Mouse (Mus musculus) G1E (cell line): ENCODE results near the gene Btnl6. TPM values are rescaled to one million over a fixed set of nuclear protein-coding genes. Genes with fewer than 3 reads are reported as not detected.
A peak's percentile ranks its signal among the peaks of the same experiment; 100 is the strongest.

ENCODE experiments used
- ATAC-seq: 2 replicates; pipeline ENCODE4 v1.8.0; 2016; ENCODE audit warnings: mild to moderate bottlenecking; ENCODE audit not compliant: insufficient number of reproducible peaks, poor library complexity, low FRiP score, severe bottlenecking; ENCODE audit errors: extremely low read depth
- DNase-seq: peaks from one replicate; pipeline ENCODE4 v3.0.0; 2012; ENCODE audit warnings: low spot score
- H3K27me3 ChIP-seq: 2 replicates; pipeline ENCODE4 v1.6.1; 2012; ENCODE audit warnings: mild to moderate bottlenecking, low read length, inconsistent platforms; ENCODE audit not compliant: insufficient read depth
- H3K36me3 ChIP-seq: replicated peaks from 2 replicates; pipeline ENCODE3; 2012; ENCODE audit warnings: mild to moderate bottlenecking, inconsistent platforms
- H3K4me1 ChIP-seq: 2 replicates; pipeline ENCODE4 v1.6.1; 2012; ENCODE audit warnings: low read depth, low read length, inconsistent platforms, mixed read lengths; ENCODE audit not compliant: insufficient read depth
- H3K4me3 ChIP-seq: 2 replicates; pipeline ENCODE4 v1.5.1; 2012; ENCODE audit warnings: low read depth, mild to moderate bottlenecking, inconsistent platforms, low read length, moderate library complexity, mixed read lengths
- H3K9me3 ChIP-seq: replicated peaks from 2 replicates; pipeline ENCODE4 v1.6.1; 2012; ENCODE audit warnings: inconsistent platforms
- CTCF ChIP-seq: IDR thresholded peaks from 2 replicates; pipeline ENCODE4 v1.5.1; 2012; ENCODE audit warnings: low read depth, low read length, inconsistent platforms, mixed read lengths
- GATA1 ChIP-seq: IDR thresholded peaks from 2 replicates; pipeline ENCODE4 v1.6.1; 2012; ENCODE audit warnings: borderline replicate concordance, low read length, inconsistent platforms, mixed read lengths
- GATA2 ChIP-seq: IDR thresholded peaks from 2 replicates; pipeline ENCODE4 v1.6.1; 2012; ENCODE audit warnings: low read depth, low read length, inconsistent platforms, borderline replicate concordance
- POLR2AphosphoS5 ChIP-seq: IDR thresholded peaks from 2 replicates; pipeline ENCODE4 v1.6.1; 2012; ENCODE audit warnings: low read depth, low read length, inconsistent platforms; ENCODE audit not compliant: insufficient replicate concordance
- TAL1 ChIP-seq: conservative IDR thresholded peaks from 2 replicates; pipeline ENCODE4 v1.6.1; 2012; ENCODE audit warnings: low read depth, low read length, inconsistent platforms, mixed read lengths
- polyA plus RNA-seq: library from polyadenylated mRNA; stranded (reverse); fragments of >175 nt; gene quantifications from 2 replicates; pipeline ENCODE4 v1.2.3, GENCODE M21; 2012
- total RNA-seq, 2 experiments: library from RNA; stranded (forward) in 1 of 2; stranded (reverse) in 1 of 2; fragments of 200-1000 nt in 1 of 2; fragments of >200 nt in 1 of 2; fragmentation: Nextera tagmentation in 1 of 2; gene quantifications; 2 replicates each; pipeline ENCODE4 v1.2.3; 2014 to 2017

Btnl6 gene
- total and polyA plus RNA-seq, 3 experiments, result 0.11 TPM; not detected in 2

GRCm38 (mm10) chr17:34559895-34560294 lies 42.7 kb upstream of the Btnl6 start:
- Histone ChIP-seq H3K4me1 (peaks cover 11% of the 10 kb centered on the region), H3K36me3 (no peaks in the 10 kb centered on the region), H3K4me3 (no peak overlapping the region), H3K9me3 (no peaks in the 10 kb centered on the region), H3K27me3 (peaks cover 25% of the 10 kb centered on the region)
- TF ChIP-seq GATA2, result no peak
- no peak for TF ChIP-seq TAL1
- no peak for TF ChIP-seq POLR2AphosphoS5
- TF ChIP-seq GATA1, result no peak
- TF ChIP-seq CTCF, result no peak
- ATAC-seq (no peak), DNase-seq (no peak)

GRCm38 (mm10) chr17:34559116-34559515 lies 42.0 kb upstream of the Btnl6 start:
- Histone ChIP-seq H3K4me3 (no peak overlapping the region), H3K9me3 (no peaks in the 10 kb centered on the region), H3K36me3 (no peaks in the 10 kb centered on the region), H3K4me1 (peaks cover 9% of the 10 kb centered on the region), H3K27me3 (peaks cover 23% of the 10 kb centered on the region)
- ATAC-seq, result no peak
- no peak for DNase-seq
- TF ChIP-seq GATA2 (no peak), POLR2AphosphoS5 (no peak), GATA1 (no peak)

GRCm38 (mm10) chr17:34557411-34557810 lies 40.3 kb upstream of the Btnl6 start:
- peaks cover 5% of the 10 kb centered on the region for H3K4me1 ChIP-seq
- H3K36me3 ChIP-seq, result no peaks in the 10 kb centered on the region
- DNase-seq, result no peak
- H3K27me3 ChIP-seq, result peaks cover 20% of the 10 kb centered on the region
- ATAC-seq, result no peak
- H3K4me3 ChIP-seq, result no peak overlapping the region
- no peak for TF ChIP-seq POLR2AphosphoS5
- TF ChIP-seq CTCF, result no peak
- no peak for TF ChIP-seq GATA1
- no peak for TF ChIP-seq GATA2
- no peaks in the 10 kb centered on the region for H3K9me3 ChIP-seq

DNA sequence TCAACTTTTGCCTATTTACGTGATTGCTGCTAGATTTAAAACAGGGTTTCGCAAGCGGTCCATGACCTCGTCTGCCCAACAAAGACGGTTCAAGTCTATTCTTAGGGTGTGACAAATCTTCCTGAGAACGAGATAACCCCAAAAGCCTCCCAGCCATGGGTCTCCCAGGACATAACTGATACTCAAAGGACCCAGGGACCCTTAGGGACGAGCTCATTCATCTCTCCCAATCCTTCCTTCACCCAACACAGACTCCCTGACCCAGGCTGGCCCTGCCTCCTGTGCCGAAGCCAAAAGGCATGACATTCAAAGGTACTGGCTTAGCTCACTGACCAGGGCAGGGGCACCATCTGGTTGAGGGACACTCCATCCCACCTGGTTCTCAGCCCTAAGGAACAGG lies 39.3 kb upstream of the Btnl6 start:
- TF ChIP-seq GATA2 (no peak), POLR2AphosphoS5 (no peak), CTCF (no peak), GATA1 (no peak), TAL1 (no peak)
- H3K27me3 ChIP-seq, result peaks cover 20% of the 10 kb centered on the region
- no peaks in the 10 kb centered on the region for H3K36me3 ChIP-seq
- DNase-seq, result no peak
- no peak for ATAC-seq
- H3K4me1 ChIP-seq, result peaks cover 4% of the 10 kb centered on the region
- H3K9me3 ChIP-seq, result no peaks in the 10 kb centered on the region
- H3K4me3 ChIP-seq, result no peak overlapping the region

- no peaks in the 10 kb centered on the region for H3K36me3 ChIP-seq
- TF ChIP-seq GATA2 (no peak), POLR2AphosphoS5 (no peak), TAL1 (no peak), CTCF (peak; percentile 68)
- ATAC-seq, result peak; percentile 28; the same call in 1 of the 2 replicates
- no peak overlapping the region for H3K4me3 ChIP-seq
- DNase-seq, result peak; percentile 64
- peaks cover 16% of the 10 kb centered on the region for H3K27me3 ChIP-seq
- no peaks in the 10 kb centered on the region for H3K4me1 ChIP-seq
- no peaks in the 10 kb centered on the region for H3K9me3 ChIP-seq
Measured at GRCm38 (mm10) chr17:34555483-34555882, 38.3 kb upstream of the Btnl6 start.

DNA sequence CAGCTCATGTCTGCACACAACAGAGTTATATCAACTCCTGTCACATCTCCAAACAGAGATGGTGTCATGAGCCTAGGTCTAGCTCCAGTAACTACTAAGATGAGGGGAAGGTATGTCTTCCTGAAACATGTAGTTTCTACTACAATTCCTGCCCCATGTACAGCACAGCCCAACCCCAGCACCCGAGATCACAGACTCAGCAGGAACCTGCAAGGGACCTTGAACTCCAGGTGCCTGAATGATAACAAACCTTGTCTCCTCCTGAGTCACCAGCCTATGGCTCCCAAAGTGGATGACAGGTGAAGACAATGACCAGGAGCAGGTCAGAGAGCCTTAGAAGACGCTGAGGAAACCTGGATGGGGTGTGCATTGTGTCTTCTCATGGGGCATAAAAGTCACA lies 32.7 kb upstream of the Btnl6 start:
- H3K9me3 ChIP-seq, result no peaks in the 10 kb centered on the region
- DNase-seq, result no peak
- peaks cover 20% of the 10 kb centered on the region for H3K36me3 ChIP-seq
- no peak for ATAC-seq
- no peak overlapping the region for H3K4me3 ChIP-seq
- H3K27me3 ChIP-seq, result peaks cover 10% of the 10 kb centered on the region
- no peak for TF ChIP-seq TAL1
- TF ChIP-seq POLR2AphosphoS5, result no peak
- TF ChIP-seq GATA2, result no peak
- no peak for TF ChIP-seq CTCF
- no peak for TF ChIP-seq GATA1
- H3K4me1 ChIP-seq, result peaks cover 3% of the 10 kb centered on the region

DNA sequence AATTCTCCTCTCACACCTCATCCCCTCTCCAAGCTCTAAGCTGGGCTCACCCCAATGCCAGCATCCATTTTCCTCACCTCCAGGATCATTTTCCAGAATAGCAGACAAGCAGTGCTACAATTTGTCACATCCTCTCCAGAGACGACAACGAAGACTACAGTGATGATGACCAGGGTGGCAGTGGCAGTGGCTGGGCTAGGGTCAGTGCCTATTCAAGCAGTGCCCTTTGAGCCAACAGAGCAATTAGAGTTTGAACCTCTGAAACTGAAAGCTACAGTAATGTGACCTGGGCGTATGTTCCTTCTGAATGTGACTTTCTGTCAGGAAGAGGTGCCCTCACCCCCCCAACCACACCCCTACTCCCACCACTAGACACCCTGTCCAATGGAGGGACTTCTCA lies 32.0 kb upstream of the Btnl6 start:
- H3K4me3 ChIP-seq, result no peak overlapping the region
- ATAC-seq (no peak), DNase-seq (no peak)
- TF ChIP-seq GATA1 (no peak), GATA2 (no peak), CTCF (no peak), POLR2AphosphoS5 (no peak), TAL1 (no peak)
- peaks cover 20% of the 10 kb centered on the region for H3K36me3 ChIP-seq
- H3K27me3 ChIP-seq, result peaks cover 6% of the 10 kb centered on the region
- peaks cover 3% of the 10 kb centered on the region for H3K4me1 ChIP-seq
- H3K9me3 ChIP-seq, result no peaks in the 10 kb centered on the region
